Mouse (Mus musculus) stomach, embryonic 16.5 days (tissue): Measurements from ENCODE around the gene Mrpl38. TPM values are rescaled to one million over a fixed set of nuclear protein-coding genes. Genes with fewer than 3 reads are reported as not detected.
"Not testable (repeated sequence)": the region's sequence is repeated elsewhere in the genome, so short reads cannot be mapped to it uniquely, and the experiment has no call there.

Experiments
- ATAC-seq: fragments of 200-750 bp; cut with Nextera tagmentation; 2 replicates; pipeline ENCODE4 v1.8.0; 2017; ENCODE audit warnings: moderate number of reproducible peaks, moderate TSS enrichment; ENCODE audit not compliant: insufficient read depth, low FRiP score
- H3K27ac ChIP-seq: fragments of 300-500 bp; sonication (generic); 2 replicates; pipeline ENCODE4 v1.5.1; 2014; ENCODE audit warnings: low read length
- H3K27me3 ChIP-seq: fragments of 300-500 bp; sonication (generic); 2 replicates; pipeline ENCODE4 v1.6.1; 2014; ENCODE audit warnings: low read length, control low read depth, mixed read lengths; ENCODE audit not compliant: control insufficient read depth, insufficient read depth
- H3K36me3 ChIP-seq: fragments of 300-500 bp; sonication (generic); 2 replicates; pipeline ENCODE4 v1.6.1; 2014; ENCODE audit warnings: low read length; ENCODE audit not compliant: control insufficient read depth, insufficient read depth
- H3K4me1 ChIP-seq: fragments of 300-500 bp; sonication (generic); 2 replicates; pipeline ENCODE4 v1.6.1; 2014; ENCODE audit warnings: low read length, control low read depth, mixed read lengths; ENCODE audit not compliant: control insufficient read depth, insufficient read depth
- H3K4me2 ChIP-seq: fragments of 300-500 bp; sonication (generic); 2 replicates; pipeline ENCODE4 v1.6.1; 2014; ENCODE audit warnings: low read depth, low read length, mixed read lengths
- H3K4me3 ChIP-seq: fragments of 300-500 bp; sonication (generic); replicated peaks from 2 replicates; pipeline ENCODE4 v1.5.1; 2014; ENCODE audit warnings: mild to moderate bottlenecking, low read length
- H3K9ac ChIP-seq: fragments of 300-500 bp; sonication (generic); 2 replicates; pipeline ENCODE4 v1.6.1; 2014; ENCODE audit warnings: low read length
- H3K9me3 ChIP-seq: fragments of 300-500 bp; sonication (generic); replicated peaks from 2 replicates; pipeline ENCODE4 v1.6.1; 2016; ENCODE audit warnings: low read length, control low read depth; ENCODE audit not compliant: control insufficient read depth
- WGBS: fragments of 180-500 bp; shearing (Covaris S2); extraction: QIAGEN DNeasy Blood & Tissue Kit; methylation state at CpG from one replicate; pipeline ENCODE4 v1.1.7; 2014; 5-methylcytosine and 5-hydroxymethylcytosine counted together
- polyA plus RNA-seq: library from polyadenylated mRNA; unstranded; fragments of >200 nt; fragmentation: Nextera tagmentation; extraction: Ambion mirVana; gene quantifications from 2 replicates; pipeline ENCODE4 v1.2.1, GENCODE M21; 2015

The Mrpl38 gene
- polyA plus RNA-seq, 1 experiment from 2014 or later = 87.0 TPM

DNA sequence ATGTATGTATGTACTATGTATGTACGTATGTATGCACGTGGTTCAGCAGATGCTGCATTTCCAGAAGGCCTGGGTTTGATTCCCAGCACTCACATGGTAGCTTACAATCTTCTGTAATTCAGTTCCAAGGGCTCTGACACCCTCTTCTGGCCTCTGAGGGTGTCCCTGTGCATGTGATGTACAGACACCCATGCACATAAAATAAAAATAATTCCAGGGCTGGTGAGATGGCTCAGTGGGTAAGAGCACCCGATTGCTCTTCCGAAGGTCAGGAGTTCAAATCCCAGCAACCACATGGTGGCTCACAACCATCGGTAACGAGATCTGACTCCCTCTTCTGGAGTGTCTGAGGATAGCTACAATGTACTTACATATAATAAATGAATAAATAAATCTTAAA, 45.7 kb downstream of the Mrpl38 start:
- not testable (repeated sequence) for H3K27me3 ChIP-seq, H3K4me3 ChIP-seq, H3K4me2 ChIP-seq, H3K9ac ChIP-seq, H3K36me3 ChIP-seq, H3K4me1 ChIP-seq, H3K27ac ChIP-seq, ATAC-seq, H3K9me3 ChIP-seq
- WGBS = 89% methylated on average over 6 of the region's 6 CpGs

DNA sequence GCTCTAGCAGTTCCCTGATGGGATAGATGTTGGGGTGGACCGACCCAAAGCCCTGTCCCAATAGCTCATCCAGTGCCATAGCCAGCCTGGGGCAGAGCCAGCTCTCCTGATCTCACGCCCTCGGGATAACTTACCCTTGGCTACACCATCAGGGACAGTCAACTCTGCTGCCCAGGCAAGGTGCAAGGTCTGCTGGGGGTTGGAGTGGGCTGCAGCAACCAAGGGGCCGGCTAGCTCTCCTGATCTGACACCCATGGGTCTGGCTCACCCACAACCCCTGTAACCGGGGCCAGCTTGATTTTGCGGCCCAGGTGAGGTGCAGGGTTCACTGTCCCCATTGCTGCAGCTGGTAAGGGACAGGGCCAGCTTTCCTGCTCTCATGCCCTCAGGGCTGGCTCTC, 47.1 kb downstream of the Mrpl38 start:
- no peak overlapping the region for H3K4me3 ChIP-seq
- ATAC-seq = no peak
- no peak overlapping the region for H3K4me2 ChIP-seq
- peaks cover 6% of the 10 kb centered on the region; the same call in 1 of the 2 replicates for H3K4me1 ChIP-seq
- 90% methylated on average over 6 of the region's 6 CpGs for WGBS
- no peaks in the 10 kb centered on the region for H3K36me3 ChIP-seq
- no peak overlapping the region for H3K9ac ChIP-seq
- no peak overlapping the region for H3K27ac ChIP-seq
- H3K9me3 ChIP-seq = no peaks in the 10 kb centered on the region
- no peaks in the 10 kb centered on the region for H3K27me3 ChIP-seq

DNA sequence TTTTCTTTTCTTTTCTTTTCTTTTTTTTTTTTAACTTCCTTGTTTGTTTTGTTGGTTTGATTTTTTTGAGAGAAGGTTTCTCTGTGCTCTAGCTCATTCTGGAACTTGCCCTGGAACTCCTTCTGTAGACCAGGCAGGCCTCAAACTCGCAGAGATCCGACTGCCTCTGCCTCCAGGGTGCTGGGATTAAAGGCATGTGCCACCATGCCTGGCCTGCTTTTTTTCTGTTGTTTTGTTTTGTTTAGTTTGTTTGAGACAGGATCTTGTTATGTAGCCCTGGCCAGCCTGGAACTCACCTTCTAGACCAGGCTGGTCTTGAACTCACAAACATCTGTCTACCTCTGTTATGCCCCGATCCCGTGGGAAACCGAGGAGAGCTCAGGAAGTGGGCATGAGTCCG, 49.1 kb downstream of the Mrpl38 start:
- no peak overlapping the region for H3K4me2 ChIP-seq
- H3K4me3 ChIP-seq = no peak overlapping the region
- H3K9ac ChIP-seq = no peak overlapping the region
- no peak overlapping the region for H3K27ac ChIP-seq
- no peaks in the 10 kb centered on the region for H3K36me3 ChIP-seq
- H3K9me3 ChIP-seq = no peaks in the 10 kb centered on the region
- peaks cover 21% of the 10 kb centered on the region for H3K4me1 ChIP-seq
- no peak for ATAC-seq
- no peaks in the 10 kb centered on the region for H3K27me3 ChIP-seq
- WGBS = 89% methylated on average over 6 of the region's 6 CpGs

DNA sequence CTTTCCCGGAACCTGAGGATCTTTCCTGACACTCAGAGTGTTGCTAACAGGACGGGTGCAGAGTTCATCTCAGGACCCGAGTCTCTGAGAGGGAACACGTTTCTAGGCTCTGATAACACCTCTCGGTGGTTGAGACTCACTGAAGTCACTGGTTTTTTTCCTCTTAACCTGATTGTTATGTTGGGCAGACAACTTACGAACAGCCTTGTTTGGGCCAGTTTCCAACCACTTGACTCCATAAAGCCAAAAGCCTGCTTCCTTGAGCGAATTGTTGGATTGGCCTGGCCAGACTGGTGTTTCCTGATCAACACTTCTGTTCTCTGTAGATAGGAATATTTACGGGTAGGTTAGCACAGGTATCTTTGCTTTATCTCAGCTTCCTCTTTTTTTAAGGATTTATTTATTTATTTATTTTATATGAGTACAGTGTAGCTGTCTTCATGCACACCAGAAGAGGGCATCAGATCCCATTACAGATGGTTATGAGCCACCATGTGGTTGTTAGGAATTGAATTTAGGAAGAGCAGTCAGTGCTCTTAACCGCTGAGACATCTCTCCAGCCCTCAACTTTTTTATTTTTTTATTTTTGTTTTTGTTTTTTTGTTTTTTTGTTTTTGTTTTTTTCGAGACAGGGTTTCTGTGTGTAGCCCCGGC, 49.8 kb downstream of the Mrpl38 start:
- Histone ChIP-seq H3K36me3 (peaks cover 1% of the 10 kb centered on the region; the same call in 1 of the 2 replicates), H3K4me2 (no peak overlapping the region), H3K4me3 (no peak overlapping the region), H3K4me1 (peaks cover 25% of the 10 kb centered on the region), H3K27me3 (no peaks in the 10 kb centered on the region), H3K9me3 (no peaks in the 10 kb centered on the region), H3K27ac (no peak overlapping the region), H3K9ac (no peak overlapping the region)
- no peak for ATAC-seq
- 76% methylated on average over 11 of the region's 11 CpGs for WGBS

DNA sequence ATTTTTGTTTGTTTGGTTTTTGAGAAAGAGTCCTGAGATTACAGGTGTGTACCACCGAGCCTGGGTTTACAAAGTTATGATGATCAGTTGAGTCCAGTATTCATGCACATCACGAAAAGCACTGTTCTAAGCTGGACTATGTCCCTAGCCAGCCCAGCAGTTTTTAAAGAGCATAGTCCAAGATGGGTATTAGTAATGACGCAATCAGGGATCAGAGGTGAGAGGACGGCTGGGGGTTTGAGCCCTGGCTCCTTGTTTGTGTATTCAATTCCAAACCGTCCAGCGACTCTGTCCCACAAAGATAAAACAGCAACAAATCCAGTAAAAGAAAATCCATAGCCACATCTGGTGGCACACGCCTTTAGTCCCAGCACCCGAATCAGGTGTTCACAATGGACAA, 50.5 kb downstream of the Mrpl38 start:
- H3K4me1 ChIP-seq = peaks cover 25% of the 10 kb centered on the region
- no peak for ATAC-seq
- peaks cover 8% of the 10 kb centered on the region for H3K36me3 ChIP-seq
- H3K4me2 ChIP-seq = peak overlapping the region; percentile 62; the same call in 1 of the 2 replicates
- WGBS = 72% methylated on average over 8 of the region's 8 CpGs
- no peaks in the 10 kb centered on the region for H3K27me3 ChIP-seq
- H3K27ac ChIP-seq = peak overlapping the region; percentile 84; the same call in 1 of the 2 replicates
- no peak overlapping the region for H3K9ac ChIP-seq
- H3K4me3 ChIP-seq = no peak overlapping the region
- no peaks in the 10 kb centered on the region for H3K9me3 ChIP-seq

DNA sequence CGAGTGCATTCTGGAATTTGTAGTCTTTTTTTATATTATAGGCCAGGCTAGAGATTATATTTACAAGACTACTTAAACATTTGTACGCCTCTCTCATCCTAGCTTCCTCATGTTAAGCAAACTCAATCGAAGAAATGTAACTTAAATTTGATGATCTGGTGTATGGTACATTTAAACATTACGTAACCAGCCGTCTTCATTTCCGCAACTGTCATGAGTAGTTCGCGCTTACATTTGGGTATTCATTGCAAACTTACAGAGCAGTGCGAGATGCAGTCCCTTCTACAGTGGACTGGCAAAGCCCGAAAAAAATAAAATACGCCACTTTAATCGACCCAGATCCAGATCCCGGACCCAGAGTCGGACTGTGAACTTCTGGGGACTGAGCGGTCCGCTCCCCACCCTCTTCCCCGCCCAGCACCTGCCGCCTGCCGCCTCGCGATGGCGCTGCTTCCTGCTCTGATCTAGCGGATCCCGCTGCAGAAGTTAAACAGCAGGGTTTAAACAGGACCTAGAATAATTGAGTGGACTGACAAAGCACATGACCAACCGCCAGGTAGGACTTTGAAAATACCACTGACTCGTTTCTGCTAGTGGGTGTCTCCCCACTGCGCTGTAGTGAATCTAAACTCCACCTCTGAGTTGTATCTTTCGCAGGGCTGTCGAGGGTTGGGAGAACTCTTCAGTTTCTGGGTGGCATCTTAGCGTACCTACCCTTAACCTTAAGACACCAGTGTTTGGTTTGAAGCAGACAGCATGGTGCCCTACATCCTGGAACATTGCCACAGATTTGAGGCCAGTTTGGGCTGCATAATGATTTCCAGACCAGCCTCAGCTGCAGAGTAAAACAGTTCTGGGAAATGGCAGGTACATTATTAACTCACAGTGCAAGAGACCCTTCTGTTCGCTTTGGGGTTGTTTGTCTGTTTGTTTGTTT, 51.2 kb downstream of the Mrpl38 start:
- Histone ChIP-seq H3K36me3 (peaks cover 12% of the 10 kb centered on the region), H3K4me1 (peaks cover 25% of the 10 kb centered on the region), H3K27ac (peak overlapping the region; percentile 84), H3K9ac (peak overlapping the region; percentile 65), H3K9me3 (no peaks in the 10 kb centered on the region), H3K4me2 (peak overlapping the region; percentile 62), H3K4me3 (peak overlapping the region; percentile 53), H3K27me3 (no peaks in the 10 kb centered on the region)
- ATAC-seq = peak; percentile 81
- 2% methylated on average over 31 of the region's 31 CpGs for WGBS

DNA sequence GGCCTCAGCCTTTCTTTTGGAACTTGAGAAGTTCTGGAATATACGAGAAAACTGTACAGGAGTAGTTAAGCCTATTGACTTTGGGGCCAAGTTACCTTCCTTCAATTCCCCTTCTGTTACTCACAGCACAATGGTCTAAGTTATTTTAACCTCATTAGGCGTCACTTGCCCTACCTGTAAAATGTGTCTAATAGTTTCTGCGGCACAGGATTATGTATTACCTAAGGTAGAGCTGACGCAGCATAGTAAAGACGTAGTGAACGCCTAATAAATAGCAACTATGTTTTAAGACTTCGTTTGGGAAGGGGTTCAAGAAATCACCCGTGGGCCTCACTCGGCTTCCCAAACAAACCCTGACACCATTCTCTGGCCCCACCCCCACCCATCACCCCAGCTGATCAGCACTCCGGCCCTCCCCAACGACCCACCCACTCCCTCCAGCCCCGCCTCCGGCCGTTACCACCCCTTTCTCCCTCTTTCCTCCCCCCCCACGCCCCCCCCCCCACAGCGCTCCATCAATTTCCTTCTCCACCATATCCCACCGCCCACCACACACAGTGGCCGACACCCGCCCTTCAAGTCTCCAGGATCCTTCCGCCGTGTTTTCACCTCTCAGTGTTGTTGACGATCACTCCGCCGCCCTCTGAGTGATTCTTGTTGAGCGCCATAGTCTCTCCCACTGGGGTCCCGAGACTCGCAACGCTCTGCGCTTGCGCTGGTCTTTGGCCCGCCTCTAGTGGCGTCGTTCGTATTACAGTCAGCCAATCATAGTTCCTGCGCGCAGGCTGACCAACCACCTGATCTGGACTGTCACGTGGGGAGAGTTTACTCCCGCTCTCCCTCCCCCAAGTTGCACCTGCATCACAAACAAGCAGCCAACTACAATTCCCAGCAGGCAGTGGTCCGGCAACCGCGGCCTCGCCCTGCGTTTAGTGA, 52.1 kb downstream of the Mrpl38 start, which contains the start of gene Wbp2:
Gene Wbp2, minus strand, starts transcription at position 738 of the 936 bp plus-strand sequence.
- ATAC-seq = peak; percentile 96
- Histone ChIP-seq H3K27me3 (no peaks in the 10 kb centered on the region), H3K4me2 (peak within 1 kb of the TSS; percentile 62), H3K4me1 (peaks cover 25% of the 10 kb centered on the region), H3K9ac (peak within 1 kb of the TSS; percentile 73), H3K4me3 (peak within 1 kb of the TSS; percentile 53), H3K9me3 (no peaks in the 10 kb centered on the region), H3K36me3 (peaks cover 14% of the 10 kb centered on the region), H3K27ac (peak within 1 kb of the TSS; percentile 87)
- 3% methylated on average over 40 of the region's 43 CpGs for WGBS

DNA sequence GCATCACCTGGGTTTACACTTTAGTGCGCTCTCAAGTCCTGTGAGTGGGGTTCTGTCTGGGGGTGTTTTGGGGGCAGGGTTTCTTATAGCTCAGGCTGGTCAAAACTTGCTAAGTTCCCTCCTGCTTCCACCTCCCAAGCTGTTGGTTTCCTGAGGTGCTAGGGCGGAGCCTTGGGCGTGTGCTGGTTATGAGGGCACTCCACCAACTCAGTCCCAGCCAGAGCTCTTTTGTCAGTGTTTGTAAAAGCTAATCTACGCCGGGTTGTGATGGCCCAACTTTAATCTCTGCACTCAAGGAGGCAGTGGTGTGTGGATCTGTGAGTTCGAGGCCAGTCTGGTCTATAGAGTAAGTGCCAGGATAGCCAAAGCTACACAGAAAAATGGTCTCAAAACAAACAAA, 54.5 kb downstream of the Mrpl38 start:
- ATAC-seq = no peak
- Histone ChIP-seq H3K4me3 (no peak overlapping the region), H3K27me3 (no peaks in the 10 kb centered on the region), H3K4me2 (no peak overlapping the region), H3K27ac (no peak overlapping the region), H3K9ac (no peak overlapping the region), H3K9me3 (no peaks in the 10 kb centered on the region), H3K4me1 (peaks cover 29% of the 10 kb centered on the region), H3K36me3 (peaks cover 26% of the 10 kb centered on the region)
- 73% methylated on average over 6 of the region's 6 CpGs for WGBS
